Mouse (Mus musculus) neural tube, embryonic 10.5 days (tissue): Measurements from ENCODE around the gene Gm10153.
"Not testable (repeated sequence)": the region's sequence is repeated elsewhere in the genome, so short reads cannot be mapped to it uniquely, and the experiment has no call there.

Experiments used
- DNase-seq: peaks from one replicate; pipeline ENCODE4 v3.0.0-alpha.2; 2017; ENCODE audit warnings: low spot score; ENCODE audit errors: extremely low spot score

Gene Gm10153

GRCm38 (mm10) chr7:142190289-142190688, at the start of gene Gm10153:
TSS of gene Gm10153 (minus strand) at chr7:142190389.
- no peak for DNase-seq

DNA sequence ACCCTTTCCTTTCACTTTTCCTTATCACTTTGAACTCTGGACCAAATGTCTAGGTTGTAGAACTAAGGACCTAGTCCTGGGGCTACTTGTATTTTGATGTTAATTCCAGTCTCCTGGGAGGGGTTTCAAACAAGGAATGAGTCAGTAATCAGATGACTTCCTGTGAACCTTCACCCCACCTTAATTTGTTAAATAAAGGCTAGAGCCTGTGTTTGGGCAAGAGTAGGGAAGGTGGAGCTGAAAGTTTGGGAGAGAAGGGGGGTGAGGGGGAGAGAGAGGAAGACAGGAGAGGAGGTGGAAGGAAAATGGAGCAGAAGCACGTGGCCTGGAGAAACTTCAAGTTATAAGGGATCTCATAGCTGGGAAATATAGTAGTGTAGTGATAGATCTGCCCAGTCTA, 41.4 kb upstream of the Gm10153 start:
- DNase-seq = no peak

GRCm38 (mm10) chr7:142229871-142230270, 39.7 kb upstream of the Gm10153 start, which contains the start of gene Krtap5-5:
TSS of gene Krtap5-5 (minus strand) at chr7:142229971.
- DNase-seq = not testable (repeated sequence)

- no peak for DNase-seq
Observed at GRCm38 (mm10) chr7:142224518-142224917, 34.3 kb upstream of the Gm10153 start.

DNA sequence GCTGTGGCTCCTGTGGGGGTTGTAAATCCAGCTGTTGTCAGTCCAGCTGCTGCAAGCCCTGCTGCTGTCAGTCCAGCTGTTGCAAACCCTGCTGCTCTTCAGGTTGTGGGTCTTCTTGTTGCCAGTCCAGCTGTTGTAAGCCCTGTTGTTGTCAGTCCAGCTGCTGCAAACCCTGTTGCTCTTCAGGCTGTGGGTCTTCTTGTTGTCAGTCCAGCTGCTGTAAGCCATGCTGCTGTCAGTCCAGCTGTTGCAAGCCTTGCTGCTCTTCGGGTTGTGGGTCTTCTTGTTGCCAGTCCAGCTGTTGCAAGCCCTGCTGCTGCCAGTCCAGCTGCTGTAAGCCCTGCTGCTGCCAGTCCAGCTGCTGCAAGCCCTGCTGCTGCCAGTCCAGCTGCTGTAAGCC, 21.9 kb upstream of the Gm10153 start:
- not testable (repeated sequence) for DNase-seq

- DNase-seq = no peak
Observed at GRCm38 (mm10) chr7:142211559-142211958, 21.4 kb upstream of the Gm10153 start, which contains the start of gene Gm7579. TSS of gene Gm7579 (plus strand) at chr7:142211859.

- DNase-seq = not testable (repeated sequence)
Observed at GRCm38 (mm10) chr7:142206891-142207290, 16.7 kb upstream of the Gm10153 start.

GRCm38 (mm10) chr7:142205488-142205887, 15.3 kb upstream of the Gm10153 start:
- no peak for DNase-seq

DNA sequence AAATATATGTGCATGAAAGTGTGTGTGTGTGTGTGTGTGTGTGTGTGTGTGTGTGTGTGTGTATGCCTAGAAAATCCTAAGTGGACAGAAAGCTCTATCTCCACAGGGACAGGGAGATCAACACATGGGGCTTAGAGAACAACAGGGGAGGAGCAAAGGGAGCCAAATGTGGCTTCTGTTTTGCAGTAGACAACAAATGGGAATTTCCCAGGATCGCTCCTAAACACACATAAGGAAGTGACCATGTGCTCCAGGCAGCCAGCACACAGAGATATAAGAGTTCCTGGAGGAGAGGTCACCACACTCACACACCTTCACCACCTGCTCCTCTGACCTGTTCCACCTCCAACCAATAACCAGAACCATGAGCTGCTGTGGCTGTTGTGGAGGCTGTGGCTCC, 10.9 kb upstream of the Gm10153 start, which contains the start of gene Krtap5-3:
Gene Krtap5-3 (plus strand): TSS at position 301 of the 400 bp plus-strand sequence.
- no peak for DNase-seq

- DNase-seq = no peak
Observed at GRCm38 (mm10) chr7:142198748-142199147, 8.6 kb upstream of the Gm10153 start.

GRCm38 (mm10) chr7:142188156-142188555, 2.0 kb downstream of the Gm10153 start:
- DNase-seq = no peak

DNA sequence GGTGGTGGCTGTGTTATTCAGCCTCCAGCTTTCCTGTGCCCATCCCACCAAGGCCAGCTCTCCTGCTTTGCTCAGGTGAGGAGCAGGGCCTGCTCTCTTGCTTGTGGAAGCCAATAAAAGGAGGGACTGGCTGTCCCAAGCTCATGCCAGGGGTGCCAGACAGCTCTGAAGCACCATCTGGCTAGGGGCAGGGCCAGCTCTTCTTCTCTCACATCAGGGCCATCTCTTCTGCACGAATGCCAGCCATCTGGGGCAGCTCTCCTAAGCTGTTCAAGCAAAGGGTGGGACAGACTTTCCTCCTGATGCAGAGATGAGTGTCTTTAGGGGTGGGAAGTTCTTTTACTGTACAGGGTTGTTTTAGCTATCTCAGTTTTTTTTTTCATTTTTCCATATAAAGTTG, 9.2 kb downstream of the Gm10153 start:
- DNase-seq = no peak

- DNase-seq = no peak
Observed at GRCm38 (mm10) chr7:142178685-142179084, 11.5 kb downstream of the Gm10153 start.

DNA sequence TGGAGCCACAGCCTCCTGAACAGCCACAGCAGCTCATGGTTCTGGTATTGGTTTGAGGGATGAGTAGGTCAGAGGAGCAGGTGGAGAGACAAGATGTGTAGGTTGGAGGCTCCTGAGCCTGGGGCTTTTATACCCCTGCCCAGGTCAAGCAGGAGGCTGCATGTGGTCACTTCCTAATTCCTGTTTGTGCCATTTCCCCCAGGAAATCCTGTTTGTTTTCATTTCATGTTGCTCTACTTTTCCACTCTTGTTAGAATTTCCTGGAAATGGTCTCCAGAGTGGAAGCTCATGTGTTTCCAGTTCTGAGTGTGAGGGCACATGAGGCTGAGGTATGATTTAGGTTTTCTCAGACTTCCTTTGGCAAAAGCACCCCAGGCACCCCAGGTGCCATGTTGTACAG, 14.3 kb downstream of the Gm10153 start, which contains the start of gene Krtap5-2:
Gene Krtap5-2 (minus strand): TSS at position 101 of the 400 bp plus-strand sequence.
- not testable (repeated sequence) for DNase-seq

- DNase-seq = no peak
Observed at GRCm38 (mm10) chr7:142169836-142170235, 20.4 kb downstream of the Gm10153 start.

DNA sequence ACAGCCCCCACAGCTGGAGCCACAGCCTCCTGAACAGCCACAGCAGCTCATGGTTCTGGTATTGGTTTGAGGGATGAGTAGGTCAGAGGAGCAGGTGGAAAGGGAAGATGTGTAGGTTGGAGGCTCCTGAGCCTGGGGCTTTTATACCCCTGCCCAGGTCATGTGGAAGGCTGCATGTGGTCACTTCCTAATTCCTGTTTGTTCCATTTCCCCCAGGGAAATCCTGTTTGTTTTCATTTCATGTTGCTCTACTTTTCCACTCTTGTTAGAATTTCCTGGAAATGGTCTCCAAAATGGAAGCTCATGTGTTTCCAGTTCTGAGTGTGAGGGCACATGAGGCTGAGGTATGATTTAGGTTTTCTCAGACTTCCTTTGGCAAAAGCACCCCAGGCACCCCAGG, 24.6 kb downstream of the Gm10153 start, which contains the start of gene Gm4553:
Gene Gm4553 (minus strand): TSS at position 101 of the 400 bp plus-strand sequence.
- not testable (repeated sequence) for DNase-seq

DNA sequence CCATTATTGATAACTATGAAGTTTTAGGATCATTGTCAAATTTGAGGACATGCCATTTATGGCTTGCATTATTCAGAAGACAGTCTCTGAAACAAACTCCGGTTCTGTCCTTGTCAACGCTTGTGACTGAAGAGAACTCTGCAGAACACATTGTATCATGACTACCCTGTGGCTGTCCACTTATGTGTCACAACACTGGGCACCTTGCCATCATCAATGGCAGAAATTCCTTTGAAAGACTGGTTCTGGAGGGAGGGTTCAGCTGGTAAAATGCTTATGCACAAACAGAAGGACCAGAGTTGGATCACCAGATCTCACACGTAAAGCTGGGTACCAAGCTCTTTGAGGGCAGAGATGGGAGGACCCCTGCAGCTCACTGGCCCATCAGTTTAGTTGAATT, 30.8 kb downstream of the Gm10153 start:
- no peak for DNase-seq

- DNase-seq = not testable (repeated sequence)
Observed at GRCm38 (mm10) chr7:142157013-142157412, 33.2 kb downstream of the Gm10153 start, which contains the start of gene Gm29735. TSS of gene Gm29735 (minus strand) at chr7:142157113.

DNA sequence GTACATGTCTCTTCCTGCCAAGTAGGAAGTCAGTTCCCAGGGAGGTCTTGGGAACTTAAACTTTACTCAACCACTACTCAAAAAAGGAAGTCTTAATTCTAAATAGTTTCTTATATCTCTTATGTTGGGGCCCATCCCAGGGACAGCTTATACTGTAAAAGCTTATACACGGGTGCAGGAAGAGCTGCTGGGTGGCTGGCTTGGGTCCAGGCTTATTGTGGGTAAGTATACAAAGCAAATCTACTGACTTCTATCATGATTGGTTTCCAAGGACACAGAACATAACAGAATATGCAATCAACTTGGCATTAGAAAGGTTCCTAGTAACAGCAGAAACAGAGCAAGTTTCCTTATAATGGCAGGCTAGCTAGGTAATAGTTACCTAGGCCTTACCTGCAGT, 34.9 kb downstream of the Gm10153 start:
- DNase-seq = no peak

GRCm38 (mm10) chr7:142152191-142152590, 38.0 kb downstream of the Gm10153 start:
- no peak for DNase-seq

- no peak for DNase-seq
Observed at GRCm38 (mm10) chr7:142148633-142149032, 41.6 kb downstream of the Gm10153 start.

DNA sequence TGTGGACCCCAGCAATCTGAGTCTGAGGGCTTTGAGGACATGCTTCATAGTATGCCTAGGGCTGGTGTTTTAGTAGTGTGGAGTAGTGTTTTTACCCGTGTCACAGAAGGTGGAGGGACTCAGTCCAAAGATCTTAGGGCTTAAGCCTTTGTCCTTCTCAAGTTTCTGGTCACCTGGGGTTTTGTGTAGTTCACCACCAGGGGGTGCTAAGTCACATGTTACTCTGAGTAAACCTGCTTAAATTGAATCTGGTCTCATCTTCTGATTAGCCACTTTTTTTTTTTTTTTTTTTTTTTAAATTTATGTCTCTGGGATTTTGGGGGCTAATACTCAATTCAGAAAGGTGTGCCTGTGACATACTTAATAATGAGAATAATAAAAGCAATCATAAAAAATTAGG, 44.2 kb downstream of the Gm10153 start:
- peak; percentile 35 for DNase-seq

DNA sequence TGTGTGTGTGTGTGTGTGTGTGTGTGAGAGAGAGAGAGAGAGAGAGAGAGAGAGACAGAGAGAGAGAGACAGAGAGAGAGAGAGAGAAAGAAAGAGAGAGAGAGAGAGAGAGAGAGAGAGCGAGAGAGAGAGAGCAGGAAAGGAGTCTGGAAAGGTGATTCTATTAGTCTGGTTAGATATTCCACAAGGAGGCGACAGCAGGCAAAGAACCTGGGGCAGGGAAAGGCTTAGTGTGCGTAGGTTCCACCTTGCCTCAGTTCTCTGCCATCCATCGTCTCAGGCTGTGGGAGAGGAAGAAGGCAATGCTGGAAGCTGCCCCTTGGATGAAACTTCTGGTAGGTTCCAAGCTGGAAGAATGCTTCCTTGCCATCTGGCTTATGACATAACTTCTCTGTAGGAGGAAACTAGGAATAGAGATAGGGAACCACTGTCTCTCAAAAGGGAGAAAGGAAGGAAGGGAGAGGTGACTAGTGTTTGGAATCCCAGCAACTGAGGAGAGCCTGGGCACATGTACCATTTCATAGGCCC, 44.7 kb downstream of the Gm10153 start:
- no peak for DNase-seq
